Mouse (Mus musculus) CH12.LX (cell line): Measurements from ENCODE around the gene Stambpl1. TPM values are rescaled to one million over a fixed set of nuclear protein-coding genes. Genes with fewer than 3 reads are reported as not detected.

Experiments used
- DNase-seq: peaks from one replicate; pipeline ENCODE4 v3.0.0-alpha.2; 2013; ENCODE audit errors: extremely low read depth
- H3K27ac ChIP-seq: 2 replicates; pipeline ENCODE4 v1.5.1; 2012; ENCODE audit warnings: low read depth, mild to moderate bottlenecking, control low read depth, moderate library complexity; ENCODE audit not compliant: insufficient read depth
- H3K27me3 ChIP-seq: replicated peaks from 2 replicates; pipeline ENCODE3; 2012; ENCODE audit warnings: inconsistent platforms
- H3K36me3 ChIP-seq, 2 experiments: replicated peaks in 1 of 2; 2 replicates each; pipeline versions ENCODE3 to v1.6.1; 2012; ENCODE audit warnings: inconsistent platforms in 1 of 2, low read length in 1 of 2, mild to moderate bottlenecking in 1 of 2, mixed read lengths in 1 of 2, moderate library complexity in 1 of 2; ENCODE audit not compliant: control insufficient read depth in 1 of 2, insufficient read depth in 1 of 2
- H3K4me1 ChIP-seq, 2 experiments: 2 replicates each; pipeline ENCODE4 v1.6.1; 2012; ENCODE audit warnings: inconsistent platforms in 1 of 2, moderate library complexity in 1 of 2; ENCODE audit not compliant: insufficient read depth in 2 of 2, control insufficient read depth in 1 of 2
- H3K4me2 ChIP-seq: 2 replicates; pipeline ENCODE4 v1.6.1; 2012; ENCODE audit warnings: low read depth, mild to moderate bottlenecking, control low read depth; ENCODE audit not compliant: poor library complexity, insufficient read depth, severe bottlenecking
- H3K4me3 ChIP-seq, 3 experiments: fragments of 150-350 bp in 1 of 3; sonication (generic) in 1 of 3; replicated peaks in 1 of 3; 2 replicates each; pipeline versions ENCODE3 to v1.5.1; 2011 to 2012; ENCODE audit warnings: low read depth in 2 of 3, low read length in 2 of 3, mild to moderate bottlenecking in 2 of 3, moderate library complexity in 2 of 3, control low read depth in 1 of 3, improper control_type of control experiment in 1 of 3, inconsistent platforms in 1 of 3, mixed read lengths in 1 of 3; ENCODE audit not compliant: poor library complexity in 1 of 3
- H3K79me2 ChIP-seq: replicated peaks from 2 replicates; pipeline ENCODE4 v1.6.1; 2012; ENCODE audit warnings: mild to moderate bottlenecking, moderate library complexity; ENCODE audit not compliant: control insufficient read depth, poor library complexity, insufficient read depth, severe bottlenecking; ENCODE audit errors: extremely low read depth
- H3K9ac ChIP-seq: 2 replicates; pipeline ENCODE4 v1.6.1; 2012; ENCODE audit warnings: low read depth, mild to moderate bottlenecking, control low read depth, moderate library complexity; ENCODE audit not compliant: insufficient read depth
- H3K9me3 ChIP-seq: replicated peaks from 2 replicates; pipeline ENCODE3; 2012; ENCODE audit warnings: low read length, inconsistent platforms, mixed read lengths
- BHLHE40 ChIP-seq: IDR thresholded peaks from 2 replicates; pipeline ENCODE4 v1.6.1; 2011; ENCODE audit warnings: mild to moderate bottlenecking, low read depth, low read length, improper control_type of control experiment
- CHD1 ChIP-seq: IDR thresholded peaks from 2 replicates; pipeline ENCODE4 v1.6.1; 2012; ENCODE audit warnings: low read depth, low read length, improper control_type of control experiment, inconsistent platforms
- CHD2 ChIP-seq: IDR thresholded peaks from 2 replicates; pipeline ENCODE4 v1.6.1; 2011; ENCODE audit warnings: low read length, improper control_type of control experiment
- CTCF ChIP-seq, 2 experiments: IDR thresholded peaks in 1 of 2; conservative IDR thresholded peaks in 1 of 2; 2 replicates each; pipeline ENCODE4 v1.5.1; 2011 to 2012; ENCODE audit warnings: low read depth in 2 of 2, low read length in 2 of 2, improper control_type of control experiment in 1 of 2, inconsistent platforms in 1 of 2, mild to moderate bottlenecking in 1 of 2, moderate library complexity in 1 of 2
- E2F4 ChIP-seq: IDR thresholded peaks from 2 replicates; pipeline ENCODE4 v1.6.1; 2011; ENCODE audit warnings: low read depth, low read length, improper control_type of control experiment; ENCODE audit not compliant: insufficient replicate concordance
- EP300 ChIP-seq: IDR thresholded peaks from 2 replicates; pipeline ENCODE4 v1.6.1; 2011; ENCODE audit warnings: low read length, improper control_type of control experiment
- ETS1 ChIP-seq: conservative IDR thresholded peaks from 2 replicates; pipeline ENCODE4 v1.6.1; 2012; ENCODE audit warnings: low read depth, mild to moderate bottlenecking, inconsistent platforms, low read length, improper control_type of control experiment, moderate library complexity
- GABPA ChIP-seq: IDR thresholded peaks from 2 replicates; pipeline ENCODE4 v1.6.1; 2012; ENCODE audit warnings: low read depth, low read length, improper control_type of control experiment, inconsistent platforms; ENCODE audit not compliant: insufficient replicate concordance
- HCFC1 ChIP-seq: IDR thresholded peaks from 2 replicates; pipeline ENCODE4 v1.6.1; 2012; ENCODE audit warnings: low read depth, mild to moderate bottlenecking, inconsistent platforms, low read length, improper control_type of control experiment
- IRF4 ChIP-seq: IDR thresholded peaks from 2 replicates; pipeline ENCODE4 v1.6.1; 2014; ENCODE audit warnings: low read depth, mild to moderate bottlenecking, inconsistent platforms, low read length, improper control_type of control experiment
- JUN ChIP-seq: IDR thresholded peaks from 2 replicates; pipeline ENCODE4 v1.6.1; 2011; ENCODE audit warnings: low read depth, mild to moderate bottlenecking, low read length, improper control_type of control experiment, moderate library complexity; ENCODE audit not compliant: insufficient read depth
- JUND ChIP-seq: conservative IDR thresholded peaks from 2 replicates; pipeline ENCODE4 v1.6.1; 2011; ENCODE audit warnings: low read depth, low read length, improper control_type of control experiment
- KAT2A ChIP-seq: IDR thresholded peaks from 2 replicates; pipeline ENCODE4 v1.6.1; 2012; ENCODE audit warnings: low read length, improper control_type of control experiment, inconsistent platforms; ENCODE audit not compliant: insufficient replicate concordance
- MAFK ChIP-seq: IDR thresholded peaks from 2 replicates; pipeline ENCODE4 v1.6.1; 2011; ENCODE audit warnings: low read length, improper control_type of control experiment; ENCODE audit not compliant: insufficient replicate concordance
- MAX ChIP-seq: IDR thresholded peaks from 2 replicates; pipeline ENCODE4 v1.6.1; 2011; ENCODE audit warnings: low read length, improper control_type of control experiment
- MAZ ChIP-seq: IDR thresholded peaks from 2 replicates; pipeline ENCODE4 v1.6.1; 2012; ENCODE audit warnings: low read depth, mild to moderate bottlenecking, inconsistent platforms, low read length, improper control_type of control experiment, moderate library complexity
- MEF2A ChIP-seq: IDR thresholded peaks from 2 replicates; pipeline ENCODE4 v1.6.1; 2014; ENCODE audit warnings: low read depth, mild to moderate bottlenecking, inconsistent platforms, low read length, improper control_type of control experiment, borderline replicate concordance
- MXI1 ChIP-seq: IDR thresholded peaks from 2 replicates; pipeline ENCODE4 v1.6.1; 2011; ENCODE audit warnings: mild to moderate bottlenecking, low read depth, low read length, improper control_type of control experiment
- MYC ChIP-seq: IDR thresholded peaks from 2 replicates; pipeline ENCODE4 v1.6.1; 2011; ENCODE audit warnings: low read depth, mild to moderate bottlenecking, improper control_type of control experiment, low read length
- NELFE ChIP-seq: IDR thresholded peaks from 2 replicates; pipeline ENCODE4 v1.6.1; 2011; ENCODE audit warnings: low read depth, low read length, improper control_type of control experiment
- NRF1 ChIP-seq: IDR thresholded peaks from 2 replicates; pipeline ENCODE4 v1.6.1; 2014; ENCODE audit warnings: low read depth, mild to moderate bottlenecking, inconsistent platforms, low read length, improper control_type of control experiment, moderate library complexity
- PAX5 ChIP-seq: IDR thresholded peaks from 2 replicates; pipeline ENCODE4 v1.6.1; 2012; ENCODE audit warnings: low read length, inconsistent platforms, mixed read lengths
- POLR2A ChIP-seq: IDR thresholded peaks from 2 replicates; pipeline ENCODE4 v1.6.1; 2011; ENCODE audit warnings: low read depth, mild to moderate bottlenecking, improper control_type of control experiment, low read length
- POLR2AphosphoS2 ChIP-seq: IDR thresholded peaks from 2 replicates; pipeline ENCODE4 v1.6.1; 2011; ENCODE audit warnings: low read depth, low read length, improper control_type of control experiment
- RAD21 ChIP-seq: IDR thresholded peaks from 2 replicates; pipeline ENCODE4 v1.6.1; 2011; ENCODE audit warnings: low read depth, mild to moderate bottlenecking, low read length, improper control_type of control experiment, moderate library complexity
- RCOR1 ChIP-seq: conservative IDR thresholded peaks from 2 replicates; pipeline ENCODE4 v1.6.1; 2012; ENCODE audit warnings: low read depth, mild to moderate bottlenecking, inconsistent platforms, low read length, improper control_type of control experiment
- SIN3A ChIP-seq: IDR thresholded peaks from 2 replicates; pipeline ENCODE4 v1.6.1; 2012; ENCODE audit warnings: low read length, improper control_type of control experiment, inconsistent platforms
- SMC3 ChIP-seq: IDR thresholded peaks from 2 replicates; pipeline ENCODE4 v1.6.1; 2011; ENCODE audit warnings: low read depth, low read length, improper control_type of control experiment
- TBP ChIP-seq: conservative IDR thresholded peaks from 2 replicates; pipeline ENCODE4 v1.6.1; 2011; ENCODE audit warnings: low read depth, low read length, improper control_type of control experiment
- TCF12 ChIP-seq: IDR thresholded peaks from 2 replicates; pipeline ENCODE4 v1.6.1; 2014; ENCODE audit warnings: low read depth, mild to moderate bottlenecking, inconsistent platforms, low read length, improper control_type of control experiment
- UBTF ChIP-seq: IDR thresholded peaks from 2 replicates; pipeline ENCODE4 v1.6.1; 2012; ENCODE audit warnings: low read depth, mild to moderate bottlenecking, inconsistent platforms, low read length, improper control_type of control experiment, moderate library complexity
- USF1 ChIP-seq: IDR thresholded peaks from 2 replicates; pipeline ENCODE4 v1.6.1; 2014; ENCODE audit warnings: low read depth, mild to moderate bottlenecking, inconsistent platforms, low read length, improper control_type of control experiment
- USF2 ChIP-seq: conservative IDR thresholded peaks from 2 replicates; pipeline ENCODE4 v1.6.1; 2011; ENCODE audit warnings: low read depth, low read length, improper control_type of control experiment
- ZC3H11A ChIP-seq: IDR thresholded peaks from 2 replicates; pipeline ENCODE4 v1.6.1; 2012; ENCODE audit warnings: low read depth, mild to moderate bottlenecking, inconsistent platforms, low read length, improper control_type of control experiment
- ZKSCAN1 ChIP-seq: IDR thresholded peaks from 2 replicates; pipeline ENCODE4 v1.6.1; 2012; ENCODE audit warnings: low read depth, inconsistent platforms, low read length, improper control_type of control experiment, borderline replicate concordance
- ZMIZ1 ChIP-seq: IDR thresholded peaks from 2 replicates; pipeline ENCODE4 v1.6.1; 2012; ENCODE audit warnings: low read depth, mild to moderate bottlenecking, inconsistent platforms, low read length, improper control_type of control experiment
- ZNF384 ChIP-seq: IDR thresholded peaks from 2 replicates; pipeline ENCODE4 v1.6.1; 2012; ENCODE audit warnings: low read depth, low read length, improper control_type of control experiment, inconsistent platforms
- dilution Hi-C: fragments of 300-500 bp; cut with MboI; formaldehyde crosslinking; loops from 2 replicates; pipeline ENCODE4 v1.14.3; 2020; ENCODE audit warnings: low sequenced_read_pairs; ENCODE audit not compliant: extremely low pct_unique_long_range_greater_than_20kb, extremely low pct_ligation_motif_present
- in situ Hi-C: fragments of 300-500 bp; cut with MboI; formaldehyde crosslinking; loops from 3 replicates; pipeline ENCODE4 v1.14.3; 2019; ENCODE audit warnings: low sequenced_read_pairs, low pct_ligation_motif_present, low pct_unique_long_range_greater_than_20kb, mixed read lengths
- polyA plus RNA-seq: library from polyadenylated mRNA; unstranded; fragments of >175 nt; gene quantifications from 2 replicates; pipeline ENCODE4 v1.2.1, GENCODE M21; 2012; ENCODE audit warnings: low read depth; ENCODE audit not compliant: insufficient read length
- total RNA-seq, 2 experiments: library from RNA; depleted of rRNA; stranded (reverse); fragments of 300-350 nt in 1 of 2; fragments of >200 nt in 1 of 2; gene quantifications; 2 replicates each; pipeline ENCODE4 v1.2.3; 2012 to 2014

Stambpl1 gene
- 24.8 and 29.7 TPM in 2 replicates for total RNA-seq (2012; rRNA removed)
- total RNA-seq (2014; rRNA removed): 48.2 and 54.9 TPM in 2 replicates
- polyA plus RNA-seq: 37.9 and 40.6 TPM in 2 replicates

GRCm38 (mm10) chr19:34192008-34192963 is at the start of gene Stambpl1:
Gene Stambpl1 (plus strand): TSS chr19:34192229.
- Histone ChIP-seq H3K9me3 (no peaks in the 10 kb centered on the region), H3K9ac (peak within 1 kb of the TSS; percentile 78), H3K79me2 (peaks cover 45% of the 10 kb centered on the region), H3K36me3 (no peaks in the 10 kb centered on the region), H3K4me3 (peak within 1 kb of the TSS; percentile 89 to 99 (median 97)), H3K4me1 (peaks cover 4 to 38% of the 10 kb centered on the region in 2 experiments; a peak in 2 of 4 replicates), H3K4me2 (peak within 1 kb of the TSS; percentile 44; the same call in 1 of the 2 replicates), H3K27ac (peak within 1 kb of the TSS; percentile 98), H3K27me3 (no peaks in the 10 kb centered on the region)
- in situ Hi-C loops (no loop called here), dilution Hi-C loops (no loop called here)
- DNase-seq: peak; percentile 88
- TF ChIP-seq MYC: peak; percentile 48; the same call in 1 of the 2 replicates
- TF ChIP-seq MAFK: no peak
- TF ChIP-seq ZC3H11A: no peak
- TF ChIP-seq CTCF (conservative IDR thresholded peaks at IDR 0.05 in 1 of 2, IDR thresholded peaks at IDR 0.05 in 1 of 2; ENCODE audit: low read depth in 2 of 2, low read length in 2 of 2): no peak
- TF ChIP-seq TCF12: peak; percentile 56
- no peak for TF ChIP-seq GABPA
- peak; percentile 68; the same call in 1 of the 2 replicates for TF ChIP-seq TBP
- TF ChIP-seq USF1: peak; percentile 69
- TF ChIP-seq EP300: peak; percentile 23; the same call in 1 of the 2 replicates
- TF ChIP-seq KAT2A: no peak
- TF ChIP-seq MXI1: peak; percentile 86
- no peak for TF ChIP-seq E2F4
- peak; percentile 86 for TF ChIP-seq BHLHE40
- peak; percentile 66 for TF ChIP-seq NELFE
- no peak for TF ChIP-seq PAX5
- TF ChIP-seq UBTF: no peak
- no peak for TF ChIP-seq JUN
- no peak for TF ChIP-seq JUND
- TF ChIP-seq ZMIZ1: peak; percentile 74
- TF ChIP-seq RCOR1: 0 out of 2 replicates have a peak, but pooled peaks have one; percentile 18
- TF ChIP-seq MAX: peak; percentile 47; the same call in 1 of the 2 replicates
- no peak for TF ChIP-seq POLR2AphosphoS2
- TF ChIP-seq IRF4: peak; percentile 40; the same call in 1 of the 2 replicates
- peak; percentile 64 for TF ChIP-seq SIN3A
- no peak; the same call in 1 of the 2 replicates for TF ChIP-seq USF2
- peak; percentile 80 for TF ChIP-seq POLR2A
- peak; percentile 3; the same call in 1 of the 2 replicates for TF ChIP-seq HCFC1
- TF ChIP-seq CHD1: no peak
- TF ChIP-seq SMC3: no peak
- no peak for TF ChIP-seq RAD21
- TF ChIP-seq CHD2: no peak; the same call in 1 of the 2 replicates
- TF ChIP-seq NRF1: no peak
- TF ChIP-seq ZNF384: peak; percentile 78
- no peak for TF ChIP-seq MAZ
- no peak for TF ChIP-seq ZKSCAN1
- TF ChIP-seq MEF2A: 0 out of 2 replicates have a peak, but pooled peaks have one; percentile 7
- peak; percentile 6 for TF ChIP-seq ETS1
